Mouse (Mus musculus): Measurements from ENCODE around the gene Atg4d.

GRCm38 (mm10) chr9:21289337-21289671 lies 24.2 kb downstream of the Atg4d start:
- TF ChIP-seq CTCF (IDR thresholded peaks at IDR 0.05; ENCODE audit: insufficient read depth, low read length) = no peak
- TF ChIP-seq POLR2A (IDR thresholded peaks at IDR 0.05; ENCODE audit: borderline replicate concordance, extremely low read depth, low read depth, low read length) = no peak
